Mouse (Mus musculus) forebrain, postnatal 0 days (tissue): ENCODE data around the gene Cox8b. TPM values are rescaled to one million over a fixed set of nuclear protein-coding genes. Genes with fewer than 3 reads are reported as not detected.

Experiments
- ATAC-seq: fragments of 200-750 bp; cut with Nextera tagmentation; 2 replicates; pipeline ENCODE4 v1.8.0; 2017; ENCODE audit warnings: mild to moderate bottlenecking, moderate library complexity
- DNase-seq: peaks from one replicate; pipeline ENCODE4 v3.0.0-alpha.2; 2015
- H3K27ac ChIP-seq: fragments of 300-500 bp; sonication (generic); 2 replicates; pipeline ENCODE4 v1.5.1; 2014; ENCODE audit warnings: low read depth, mild to moderate bottlenecking, antibody characterized with exemption, low read length, moderate library complexity, mixed read lengths
- H3K27me3 ChIP-seq: fragments of 300-500 bp; sonication (generic); 2 replicates; pipeline ENCODE4 v1.6.1; 2014; ENCODE audit warnings: mild to moderate bottlenecking, low read length, mixed read lengths; ENCODE audit not compliant: insufficient read depth
- H3K36me3 ChIP-seq: fragments of 300-500 bp; sonication (generic); 2 replicates; pipeline ENCODE4 v1.6.1; 2014; ENCODE audit warnings: mild to moderate bottlenecking, moderate library complexity; ENCODE audit not compliant: insufficient read depth
- H3K4me1 ChIP-seq: fragments of 300-500 bp; sonication (generic); 2 replicates; pipeline ENCODE4 v1.6.1; 2014; ENCODE audit warnings: antibody characterized with exemption; ENCODE audit not compliant: insufficient read depth
- H3K4me2 ChIP-seq: fragments of 300-500 bp; sonication (generic); 2 replicates; pipeline ENCODE4 v1.6.1; 2014; ENCODE audit warnings: low read depth, mild to moderate bottlenecking, moderate library complexity
- H3K4me3 ChIP-seq: fragments of 300-500 bp; sonication (generic); 2 replicates; pipeline ENCODE4 v1.5.1; 2014; ENCODE audit warnings: low read depth, low read length, mixed read lengths
- H3K9ac ChIP-seq: fragments of 300-500 bp; sonication (generic); 2 replicates; pipeline ENCODE4 v1.6.1; 2014; ENCODE audit warnings: mild to moderate bottlenecking
- H3K9me3 ChIP-seq: fragments of 300-500 bp; sonication (generic); 2 replicates; pipeline ENCODE4 v1.6.1; 2016; ENCODE audit warnings: low read length
- CTCF ChIP-seq: sonication (generic); IDR thresholded peaks from 2 replicates; pipeline ENCODE4 v1.5.1; 2016; ENCODE audit warnings: antibody characterized with exemption, control low read depth, low read depth
- WGBS: fragments of 180-500 bp; shearing (Covaris S2); extraction: QIAGEN DNeasy Blood & Tissue Kit; methylation state at CpG from one replicate; pipeline ENCODE4 v1.1.7; 2014; 5-methylcytosine and 5-hydroxymethylcytosine counted together
- polyA plus RNA-seq: library from polyadenylated mRNA; unstranded; fragments of >200 nt; fragmentation: Nextera tagmentation; extraction: Ambion mirVana; gene quantifications from 2 replicates; pipeline ENCODE4 v1.2.1, GENCODE M21; 2015
- total RNA-seq: library from RNA; depleted of rRNA; stranded (reverse); fragments of >200 nt; gene quantifications from 2 replicates; pipeline ENCODE4 v1.2.3, GENCODE M21; 2014; rRNA removed

Cox8b gene
- not detected in 2 replicates for total RNA-seq
- polyA plus RNA-seq, result not detected in 2 replicates

DNA sequence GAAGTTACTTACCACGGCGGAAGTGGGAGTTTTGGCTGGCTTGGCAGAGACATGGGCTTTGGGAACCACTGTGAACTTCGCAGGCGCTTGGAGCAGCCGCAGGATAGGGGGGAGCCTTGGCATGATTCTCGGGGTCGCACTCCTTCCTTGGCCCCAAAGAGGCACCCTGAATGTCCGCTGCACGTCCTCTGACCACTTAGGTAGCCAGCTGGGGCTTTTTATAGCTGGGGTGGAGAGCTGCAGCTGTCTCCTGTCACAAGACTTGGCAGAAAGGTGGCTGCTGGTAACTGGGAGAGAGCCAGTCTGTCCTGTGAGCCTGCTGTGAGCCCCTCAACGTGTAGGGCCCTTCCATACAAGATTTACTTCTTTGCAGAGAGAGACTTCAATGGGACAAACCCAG lies at the start of gene Cox8b:
TSS of gene Cox8b (minus strand) at position 227 of the 400 bp plus-strand sequence.
- H3K4me3 ChIP-seq, result no peak within 1 kb of the TSS
- H3K27ac ChIP-seq, result no peak within 1 kb of the TSS
- ATAC-seq, result no peak
- no peak within 1 kb of the TSS for H3K4me2 ChIP-seq
- H3K27me3 ChIP-seq, result no peaks in the 10 kb centered on the region
- TF ChIP-seq CTCF, result no peak
- H3K4me1 ChIP-seq, result no peaks in the 10 kb centered on the region
- peaks cover 39% of the 10 kb centered on the region for H3K36me3 ChIP-seq
- no peak for DNase-seq
- WGBS, result 79% methylated on average over 10 of the region's 10 CpGs
- no peak within 1 kb of the TSS for H3K9ac ChIP-seq
- H3K9me3 ChIP-seq, result no peaks in the 10 kb centered on the region

DNA sequence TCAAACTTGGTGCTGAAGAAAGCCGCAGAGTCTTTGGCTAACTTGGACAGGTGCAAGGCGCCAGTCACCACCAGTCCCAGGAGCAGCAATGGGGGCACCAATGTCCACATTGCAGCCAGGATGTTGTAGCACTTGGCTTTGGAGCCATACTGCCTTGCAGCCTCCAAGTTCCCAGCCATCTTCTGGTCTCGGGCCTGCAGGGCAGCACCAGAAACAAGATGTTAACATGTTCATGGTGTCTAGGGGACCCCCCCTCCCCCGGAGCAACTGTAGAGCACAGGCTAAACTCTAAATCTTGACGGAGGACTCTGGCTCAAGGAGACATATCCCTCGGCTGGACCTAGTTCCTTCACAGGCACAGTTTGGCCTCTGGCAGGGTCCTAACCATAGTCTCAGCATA lies 49.0 kb upstream of the Cox8b start:
- Histone ChIP-seq H3K4me3 (no peak overlapping the region), H3K36me3 (no peaks in the 10 kb centered on the region), H3K27ac (no peak overlapping the region), H3K9me3 (no peaks in the 10 kb centered on the region), H3K9ac (no peak overlapping the region), H3K4me1 (no peaks in the 10 kb centered on the region), H3K27me3 (no peaks in the 10 kb centered on the region), H3K4me2 (no peak overlapping the region)
- DNase-seq (no peak), ATAC-seq (no peak)
- TF ChIP-seq CTCF, result no peak
- WGBS, result 90% methylated on average over 6 of the region's 6 CpGs

DNA sequence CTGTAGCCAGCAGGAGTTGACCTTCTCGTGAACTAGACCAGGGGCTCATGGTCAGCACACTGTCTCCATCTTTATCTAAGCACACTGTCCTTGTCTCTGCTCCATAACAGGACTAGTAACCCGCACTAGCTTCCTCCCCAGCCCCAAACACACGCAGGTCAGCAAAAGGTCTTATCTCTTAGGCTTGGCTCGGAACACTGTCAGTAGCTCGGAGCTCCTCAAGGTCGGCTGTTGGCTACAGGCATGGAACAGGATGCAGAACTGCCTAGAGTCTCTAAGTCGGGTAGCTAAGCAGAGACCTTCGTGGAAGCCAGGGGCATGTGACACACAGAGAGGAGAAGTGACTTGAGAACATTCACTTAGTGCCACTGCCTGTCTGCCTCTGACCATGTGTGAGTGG lies 47.9 kb upstream of the Cox8b start:
- 90% methylated on average over 8 of the region's 8 CpGs for WGBS
- no peak for ATAC-seq
- no peaks in the 10 kb centered on the region for H3K27me3 ChIP-seq
- no peak for DNase-seq
- no peak overlapping the region for H3K4me2 ChIP-seq
- H3K27ac ChIP-seq, result no peak overlapping the region
- H3K9ac ChIP-seq, result no peak overlapping the region
- no peaks in the 10 kb centered on the region for H3K36me3 ChIP-seq
- no peaks in the 10 kb centered on the region for H3K9me3 ChIP-seq
- no peak for TF ChIP-seq CTCF
- no peak overlapping the region for H3K4me3 ChIP-seq
- H3K4me1 ChIP-seq, result no peaks in the 10 kb centered on the region

DNA sequence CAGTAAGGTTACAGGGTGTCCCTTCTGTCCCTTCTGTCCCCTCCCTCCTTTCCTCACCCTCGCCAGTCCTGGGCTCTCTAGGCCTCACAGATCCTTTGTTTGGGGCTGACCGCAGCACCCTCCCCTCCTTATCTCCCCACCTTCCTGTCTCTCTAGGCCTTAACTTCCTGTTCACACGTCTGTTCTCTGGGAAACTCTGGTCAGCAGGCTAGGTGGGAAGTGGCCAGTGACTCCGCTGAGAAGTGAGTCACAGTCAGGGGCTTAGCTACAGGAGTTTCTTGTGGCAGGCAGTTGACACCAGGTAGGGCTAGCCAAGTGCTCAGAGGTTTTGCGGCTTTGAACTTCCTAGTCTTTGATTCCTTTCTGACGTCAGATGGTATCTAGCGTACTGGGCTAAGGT lies 46.7 kb upstream of the Cox8b start:
- no peak for DNase-seq
- WGBS, result 74% methylated on average over 7 of the region's 7 CpGs
- Histone ChIP-seq H3K27me3 (no peaks in the 10 kb centered on the region), H3K9ac (no peak overlapping the region), H3K27ac (no peak overlapping the region), H3K36me3 (no peaks in the 10 kb centered on the region), H3K4me3 (no peak overlapping the region), H3K4me2 (no peak overlapping the region), H3K9me3 (no peaks in the 10 kb centered on the region), H3K4me1 (no peaks in the 10 kb centered on the region)
- ATAC-seq, result no peak
- no peak for TF ChIP-seq CTCF

DNA sequence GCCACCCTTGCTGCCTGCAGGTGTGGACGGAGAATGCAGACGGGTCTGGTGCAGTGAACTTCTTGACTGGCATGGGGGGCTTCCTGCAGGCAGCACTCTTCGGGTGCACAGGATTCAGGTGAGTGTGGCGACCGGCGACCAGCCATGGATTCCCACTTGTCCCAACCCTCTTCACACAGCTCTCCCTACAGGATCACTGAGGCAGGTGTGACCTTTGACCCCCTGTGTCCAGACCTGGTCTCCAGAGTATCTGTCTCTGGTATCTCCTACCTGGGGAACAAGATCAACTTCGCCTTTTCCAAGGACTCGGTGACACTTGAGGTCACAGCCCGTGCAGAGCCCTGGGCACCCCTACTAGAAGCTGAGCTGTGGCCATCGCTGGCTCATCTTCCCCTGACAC lies 46.1 kb upstream of the Cox8b start:
- Histone ChIP-seq H3K9ac (no peak overlapping the region), H3K4me3 (no peak overlapping the region), H3K9me3 (no peaks in the 10 kb centered on the region), H3K4me1 (no peaks in the 10 kb centered on the region), H3K27ac (no peak overlapping the region), H3K27me3 (no peaks in the 10 kb centered on the region), H3K4me2 (no peak overlapping the region), H3K36me3 (no peaks in the 10 kb centered on the region)
- no peak for DNase-seq
- WGBS, result 96% methylated on average over 10 of the region's 10 CpGs
- no peak for TF ChIP-seq CTCF
- ATAC-seq, result no peak

DNA sequence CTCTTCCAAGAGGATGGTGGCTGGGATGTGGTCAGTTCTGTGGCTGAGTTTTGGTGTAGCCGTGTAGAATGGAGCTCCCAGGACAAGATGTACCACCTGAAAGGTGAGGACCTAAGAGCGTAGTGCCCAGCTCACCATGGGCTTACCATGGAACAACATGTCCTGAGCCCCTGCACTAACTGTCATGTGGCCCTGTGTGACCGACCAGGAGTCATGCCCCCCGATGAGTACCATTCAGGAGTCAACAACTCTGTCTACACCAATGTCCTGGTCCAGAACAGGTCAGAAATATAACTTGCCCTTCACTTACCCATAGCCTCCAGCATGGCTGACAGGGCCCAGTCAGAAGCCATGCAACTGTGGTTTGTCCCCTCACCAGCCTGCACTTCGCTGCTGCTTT lies 45.0 kb upstream of the Cox8b start:
- H3K4me3 ChIP-seq, result no peak overlapping the region
- no peak overlapping the region for H3K4me2 ChIP-seq
- H3K9me3 ChIP-seq, result no peaks in the 10 kb centered on the region
- DNase-seq (no peak), ATAC-seq (no peak)
- no peaks in the 10 kb centered on the region for H3K36me3 ChIP-seq
- no peak overlapping the region for H3K27ac ChIP-seq
- no peak for TF ChIP-seq CTCF
- no peaks in the 10 kb centered on the region; the same call in 1 of the 2 replicates for H3K4me1 ChIP-seq
- WGBS, result 91% methylated on average over 5 of the region's 5 CpGs
- no peak overlapping the region for H3K9ac ChIP-seq
- H3K27me3 ChIP-seq, result no peaks in the 10 kb centered on the region

DNA sequence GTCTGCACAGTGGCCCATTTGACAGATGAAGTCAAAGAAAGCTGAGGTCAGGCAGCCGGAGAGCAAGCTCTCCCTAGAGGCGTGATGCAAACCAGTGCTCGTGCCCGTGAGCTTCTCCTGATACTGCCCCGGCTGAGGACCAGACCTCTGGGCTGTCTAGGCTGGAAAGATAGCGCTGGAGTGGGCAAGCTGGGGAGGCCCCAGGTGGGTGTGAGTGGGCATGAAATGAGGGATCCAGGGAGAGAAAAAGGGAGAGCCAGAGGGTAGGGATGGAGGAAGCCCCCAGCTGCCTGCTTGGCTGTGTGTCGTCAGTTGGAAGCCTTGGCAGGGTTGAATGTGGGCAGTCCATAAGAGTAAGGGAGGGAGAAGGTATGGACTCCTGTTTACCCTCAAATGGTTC lies 44.0 kb upstream of the Cox8b start:
- TF ChIP-seq CTCF, result no peak
- Histone ChIP-seq H3K36me3 (no peaks in the 10 kb centered on the region), H3K27me3 (no peaks in the 10 kb centered on the region), H3K4me1 (no peaks in the 10 kb centered on the region; the same call in 1 of the 2 replicates), H3K9ac (no peak overlapping the region), H3K9me3 (no peaks in the 10 kb centered on the region), H3K27ac (no peak overlapping the region), H3K4me3 (no peak overlapping the region), H3K4me2 (no peak overlapping the region)
- ATAC-seq (no peak), DNase-seq (no peak)
- 94% methylated on average over 7 of the region's 7 CpGs for WGBS

DNA sequence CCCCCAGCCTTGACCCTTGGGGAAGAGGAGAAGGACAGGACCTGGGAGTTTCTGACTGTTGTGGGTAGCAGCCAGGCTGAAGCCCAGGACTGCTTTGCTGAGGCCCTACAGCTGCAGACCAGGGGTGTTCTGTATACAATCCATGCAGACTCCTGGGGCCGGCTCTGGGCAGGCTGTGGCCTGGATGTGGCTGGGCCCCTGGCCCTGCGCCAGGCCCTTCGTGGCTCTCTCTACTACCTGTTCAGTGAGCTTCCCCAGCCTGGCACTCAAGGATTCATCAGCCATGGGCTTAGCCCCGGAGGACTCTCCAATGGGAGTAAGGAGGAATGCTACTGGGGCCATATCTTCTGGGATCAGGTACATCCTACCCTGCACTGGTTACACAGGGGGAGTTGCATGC lies 43.1 kb upstream of the Cox8b start:
- ATAC-seq (no peak), DNase-seq (no peak)
- no peaks in the 10 kb centered on the region for H3K27me3 ChIP-seq
- no peak overlapping the region for H3K4me3 ChIP-seq
- no peak overlapping the region for H3K9ac ChIP-seq
- no peaks in the 10 kb centered on the region for H3K36me3 ChIP-seq
- WGBS, result 94% methylated on average over 4 of the region's 4 CpGs
- no peak overlapping the region for H3K27ac ChIP-seq
- H3K4me1 ChIP-seq, result no peaks in the 10 kb centered on the region; the same call in 1 of the 2 replicates
- no peak for TF ChIP-seq CTCF
- no peak overlapping the region for H3K4me2 ChIP-seq
- H3K9me3 ChIP-seq, result no peaks in the 10 kb centered on the region
